Mouse (Mus musculus): ENCODE measurements around the gene Htr2c. TPM values are rescaled to one million over a fixed set of nuclear protein-coding genes. Genes with fewer than 3 reads are reported as not detected.

Htr2c gene
- total RNA-seq (2014; rRNA removed; ENCODE audit: low replicate concordance) (not detected in 2 replicates), polyA plus RNA-seq (2015; fragmentation: Nextera tagmentation; extraction: Ambion mirVana) (not detected in 2 replicates)

GRCm38 (mm10) chrX:146962258-146962913, at the start of gene Htr2c:
TSS of gene Htr2c (plus strand) at chrX:146962513.
- no peak for ATAC-seq (ENCODE audit: insufficient read depth, low read depth)
- Histone ChIP-seq H3K27ac (ENCODE audit: low read depth) (no peak within 1 kb of the TSS), H3K4me3 (ENCODE audit: low read depth, low read length) (peak within 1 kb of the TSS; percentile 25), H3K9me3 (replicated peaks; ENCODE audit: control insufficient read depth, low read length) (no peaks in the 10 kb centered on the region), H3K36me3 (replicated peaks; ENCODE audit: control insufficient read depth, insufficient read depth, low read length) (no peaks in the 10 kb centered on the region), H3K4me1 (ENCODE audit: control insufficient read depth, insufficient read depth) (no peaks in the 10 kb centered on the region), H3K4me2 (ENCODE audit: low read depth, low read length) (peak within 1 kb of the TSS; percentile 49), H3K27me3 (ENCODE audit: control insufficient read depth, insufficient read depth, low read length) (peaks cover 13% of the 10 kb centered on the region; the same call in 1 of the 2 replicates), H3K9ac (replicated peaks; ENCODE audit: low read depth, low read length) (no peak within 1 kb of the TSS)
- TF ChIP-seq EP300 (IDR thresholded peaks at IDR 0.05; ENCODE audit: low read depth) (no peak), CTCF (IDR thresholded peaks at IDR 0.05; ENCODE audit: low read depth) (no peak)
- WGBS: 25% methylated on average over 27 of the region's 27 CpGs
- DNase-seq (ENCODE audit: low spot score): no peak

GRCm38 (mm10) chrX:146928251-146928650, 34.1 kb upstream of the Htr2c start:
- no peak overlapping the region for H3K4me3 ChIP-seq (ENCODE audit: low read depth, low read length)
- ATAC-seq (ENCODE audit: insufficient read depth, low read depth) (no peak), DNase-seq (ENCODE audit: low spot score) (no peak)
- H3K4me2 ChIP-seq (ENCODE audit: low read depth, low read length): no peak overlapping the region
- no peaks in the 10 kb centered on the region for H3K27me3 ChIP-seq (ENCODE audit: control insufficient read depth, insufficient read depth, low read length)
- no peaks in the 10 kb centered on the region for H3K36me3 ChIP-seq (replicated peaks; ENCODE audit: control insufficient read depth, insufficient read depth, low read length)
- TF ChIP-seq CTCF (IDR thresholded peaks at IDR 0.05; ENCODE audit: low read depth) (no peak), EP300 (IDR thresholded peaks at IDR 0.05; ENCODE audit: low read depth) (no peak)
- WGBS: 27% methylated on average over 1 of the region's 1 CpGs
- no peaks in the 10 kb centered on the region for H3K4me1 ChIP-seq (ENCODE audit: control insufficient read depth, insufficient read depth)
- no peaks in the 10 kb centered on the region for H3K9me3 ChIP-seq (replicated peaks; ENCODE audit: control insufficient read depth, low read length)
- H3K27ac ChIP-seq (ENCODE audit: low read depth): no peak overlapping the region
- no peak overlapping the region for H3K9ac ChIP-seq (replicated peaks; ENCODE audit: low read depth, low read length)

- H3K4me1 ChIP-seq (ENCODE audit: control insufficient read depth, insufficient read depth): no peaks in the 10 kb centered on the region
- no peak overlapping the region for H3K4me2 ChIP-seq (ENCODE audit: low read depth, low read length)
- ATAC-seq (ENCODE audit: insufficient read depth, low read depth) (no peak), DNase-seq (ENCODE audit: low spot score) (no peak)
- no peaks in the 10 kb centered on the region for H3K27me3 ChIP-seq (ENCODE audit: control insufficient read depth, insufficient read depth, low read length)
- H3K4me3 ChIP-seq (ENCODE audit: low read depth, low read length): no peak overlapping the region
- no peak overlapping the region for H3K9ac ChIP-seq (replicated peaks; ENCODE audit: low read depth, low read length)
- TF ChIP-seq CTCF (IDR thresholded peaks at IDR 0.05; ENCODE audit: low read depth) (no peak), EP300 (IDR thresholded peaks at IDR 0.05; ENCODE audit: low read depth) (no peak)
- no peak overlapping the region for H3K27ac ChIP-seq (ENCODE audit: low read depth)
- H3K9me3 ChIP-seq (replicated peaks; ENCODE audit: control insufficient read depth, low read length): no peaks in the 10 kb centered on the region
- no peaks in the 10 kb centered on the region for H3K36me3 ChIP-seq (replicated peaks; ENCODE audit: control insufficient read depth, insufficient read depth, low read length)
Measured at GRCm38 (mm10) chrX:146936332-146936731, 26.0 kb upstream of the Htr2c start.

- Histone ChIP-seq H3K9me3 (replicated peaks; ENCODE audit: control insufficient read depth, low read length) (no peaks in the 10 kb centered on the region), H3K36me3 (replicated peaks; ENCODE audit: control insufficient read depth, insufficient read depth, low read length) (no peaks in the 10 kb centered on the region), H3K4me1 (ENCODE audit: control insufficient read depth, insufficient read depth) (no peaks in the 10 kb centered on the region), H3K27ac (ENCODE audit: low read depth) (no peak overlapping the region), H3K27me3 (ENCODE audit: control insufficient read depth, insufficient read depth, low read length) (no peaks in the 10 kb centered on the region), H3K4me3 (ENCODE audit: low read depth, low read length) (no peak overlapping the region), H3K9ac (replicated peaks; ENCODE audit: low read depth, low read length) (no peak overlapping the region), H3K4me2 (ENCODE audit: low read depth, low read length) (peak overlapping the region; percentile 15; the same call in 1 of the 2 replicates)
- no peak for TF ChIP-seq CTCF (IDR thresholded peaks at IDR 0.05; ENCODE audit: low read depth)
- TF ChIP-seq EP300 (IDR thresholded peaks at IDR 0.05; ENCODE audit: low read depth): no peak
- WGBS: 27% methylated on average over 2 of the region's 2 CpGs
- no peak for ATAC-seq (ENCODE audit: insufficient read depth, low read depth)
- no peak for DNase-seq (ENCODE audit: low spot score)
Measured at GRCm38 (mm10) chrX:146946216-146946886, 16.0 kb upstream of the Htr2c start.

- no peaks in the 10 kb centered on the region for H3K36me3 ChIP-seq (replicated peaks; ENCODE audit: control insufficient read depth, insufficient read depth, low read length)
- H3K4me3 ChIP-seq (ENCODE audit: low read depth, low read length): no peak overlapping the region
- no peak overlapping the region for H3K4me2 ChIP-seq (ENCODE audit: low read depth, low read length)
- H3K9ac ChIP-seq (replicated peaks; ENCODE audit: low read depth, low read length): no peak overlapping the region
- DNase-seq (ENCODE audit: low spot score) (no peak), ATAC-seq (ENCODE audit: insufficient read depth, low read depth) (no peak)
- no peak overlapping the region for H3K27ac ChIP-seq (ENCODE audit: low read depth)
- TF ChIP-seq EP300 (IDR thresholded peaks at IDR 0.05; ENCODE audit: low read depth): no peak
- no peak for TF ChIP-seq CTCF (IDR thresholded peaks at IDR 0.05; ENCODE audit: low read depth)
- H3K27me3 ChIP-seq (ENCODE audit: control insufficient read depth, insufficient read depth, low read length): no peaks in the 10 kb centered on the region
- no peaks in the 10 kb centered on the region for H3K9me3 ChIP-seq (replicated peaks; ENCODE audit: control insufficient read depth, low read length)
- no peaks in the 10 kb centered on the region for H3K4me1 ChIP-seq (ENCODE audit: control insufficient read depth, insufficient read depth)
Measured at GRCm38 (mm10) chrX:146946996-146947395, 15.3 kb upstream of the Htr2c start.
